Mouse (Mus musculus): ENCODE measurements at regions not wholly inside any gene's neighbourhood (a gene's known extent, or its start where the extent isn't known, plus 50 kb on each side); places are given as distances from the start of the nearest gene placed in this dataset.

GRCm38 (mm10) chr13:97617511-97618189 lies 142.8 kb downstream of the Gm10260 start:
- no peak for DNase-seq (ENCODE audit: low spot score in 2 of 2)

- no peak for DNase-seq (ENCODE audit: low spot score in 2 of 2)
These were observed 143.5 kb downstream of the Gm10260 start for GRCm38 (mm10) chr13:97616919-97617318.

GRCm38 (mm10) chr13:97607221-97607723 lies 153.2 kb downstream of the Gm10260 start:
- peak; percentile 44 to 61 for DNase-seq (ENCODE audit: low spot score in 2 of 2)

- no peak for DNase-seq (ENCODE audit: low spot score in 2 of 2)
These were observed 156.0 kb downstream of the Gm10260 start for GRCm38 (mm10) chr13:97604451-97604850.

GRCm38 (mm10) chr13:97601135-97601730 lies 159.2 kb downstream of the Gm10260 start:
- no peak for DNase-seq (ENCODE audit: low spot score in 2 of 2)

- no peak for DNase-seq (ENCODE audit: low spot score in 2 of 2)
These were observed 160.3 kb downstream of the Gm10260 start for GRCm38 (mm10) chr13:97600136-97600535.

- no peak for DNase-seq (ENCODE audit: low spot score in 2 of 2)
These were observed 161.7 kb downstream of the Gm10260 start for GRCm38 (mm10) chr13:97598507-97599431.

GRCm38 (mm10) chr13:97594851-97595250 lies 165.6 kb downstream of the Gm10260 start:
- no peak for DNase-seq (ENCODE audit: low spot score in 2 of 2)

GRCm38 (mm10) chr13:97589626-97590025 lies 170.8 kb downstream of the Gm10260 start:
- DNase-seq (ENCODE audit: low spot score in 2 of 2), result no peak

GRCm38 (mm10) chr13:97588085-97588484 lies 172.3 kb downstream of the Gm10260 start:
- DNase-seq (ENCODE audit: low spot score in 2 of 2), result no peak

GRCm38 (mm10) chr13:97587088-97587487 lies 173.3 kb downstream of the Gm10260 start:
- no peak for DNase-seq (ENCODE audit: low spot score in 2 of 2)

- no peak for DNase-seq (ENCODE audit: low spot score in 2 of 2)
These were observed 176.4 kb downstream of the Gm10260 start for GRCm38 (mm10) chr13:97584045-97584444.

- no peak for DNase-seq (ENCODE audit: low spot score in 2 of 2)
These were observed 179.1 kb downstream of the Gm10260 start for GRCm38 (mm10) chr13:97581380-97581779.

GRCm38 (mm10) chr13:97580241-97580874 lies 180.1 kb downstream of the Gm10260 start:
- DNase-seq (ENCODE audit: low spot score in 2 of 2), result no peak

GRCm38 (mm10) chr13:97578595-97578994 lies 181.8 kb downstream of the Gm10260 start:
- no peak for DNase-seq (ENCODE audit: low spot score in 2 of 2)

- DNase-seq (ENCODE audit: low spot score in 2 of 2), result no peak
These were observed 183.2 kb downstream of the Gm10260 start for GRCm38 (mm10) chr13:97577081-97577785.

GRCm38 (mm10) chr13:97573601-97574000 lies 186.8 kb downstream of the Gm10260 start:
- no peak for DNase-seq (ENCODE audit: low spot score in 2 of 2)

GRCm38 (mm10) chr13:97572352-97572751 lies 188.1 kb downstream of the Gm10260 start:
- no peak for DNase-seq (ENCODE audit: low spot score in 2 of 2)

GRCm38 (mm10) chr13:97570009-97570408 lies 190.4 kb downstream of the Gm10260 start:
- no peak for DNase-seq (ENCODE audit: low spot score in 2 of 2)

GRCm38 (mm10) chr13:97567632-97568031 lies 192.8 kb downstream of the Gm10260 start:
- no peak for DNase-seq (ENCODE audit: low spot score in 2 of 2)

GRCm38 (mm10) chr13:97566071-97566470 lies 194.4 kb downstream of the Gm10260 start:
- DNase-seq (ENCODE audit: low spot score in 2 of 2), result peak in 1 of 2 experiments; percentile 33

Data from right cerebral cortex, adult 2 months (tissue).